Mouse (Mus musculus) liver, embryonic 12.5 days (tissue): ENCODE measurements around the gene 1700037H04Rik. TPM values are rescaled to one million over a fixed set of nuclear protein-coding genes. Genes with fewer than 3 reads are reported as not detected.

ENCODE experiments used
- ATAC-seq: fragments of 200-750 bp; cut with Nextera tagmentation; 2 replicates; pipeline ENCODE4 v1.8.0; 2017; ENCODE audit warnings: moderate number of reproducible peaks, mild to moderate bottlenecking, moderate library complexity
- H3K27ac ChIP-seq: fragments of 300-500 bp; sonication (generic); 2 replicates; pipeline ENCODE4 v1.5.1; 2016; ENCODE audit warnings: mild to moderate bottlenecking
- H3K27me3 ChIP-seq: fragments of 300-500 bp; sonication (generic); replicated peaks from 2 replicates; pipeline ENCODE4 v1.6.1; 2016; ENCODE audit warnings: mild to moderate bottlenecking, moderate library complexity
- H3K36me3 ChIP-seq: fragments of 300-500 bp; sonication (generic); 2 replicates; pipeline ENCODE4 v1.6.1; 2016; ENCODE audit warnings: mild to moderate bottlenecking, moderate library complexity
- H3K4me1 ChIP-seq: fragments of 300-500 bp; sonication (generic); 2 replicates; pipeline ENCODE4 v1.6.1; 2016
- H3K4me2 ChIP-seq: fragments of 300-500 bp; sonication (generic); 2 replicates; pipeline ENCODE4 v1.6.1; 2016; ENCODE audit warnings: mild to moderate bottlenecking, moderate library complexity
- H3K4me3 ChIP-seq: fragments of 300-500 bp; sonication (generic); 2 replicates; pipeline ENCODE4 v1.5.1; 2016; ENCODE audit warnings: mild to moderate bottlenecking, moderate library complexity
- H3K9ac ChIP-seq: fragments of 300-500 bp; sonication (generic); 2 replicates; pipeline ENCODE4 v1.6.1; 2016; ENCODE audit warnings: mild to moderate bottlenecking, moderate library complexity
- H3K9me3 ChIP-seq: fragments of 300-500 bp; sonication (generic); replicated peaks from 2 replicates; pipeline ENCODE4 v1.6.1; 2016; ENCODE audit warnings: mild to moderate bottlenecking, moderate library complexity
- WGBS: fragments of 180-500 bp; shearing (Covaris S2); methylation state at CpG from one replicate; pipeline ENCODE4 v1.1.7; 2016; ENCODE audit not compliant: insufficient replicate concordance; 5-methylcytosine and 5-hydroxymethylcytosine counted together
- polyA plus RNA-seq: library from polyadenylated mRNA; unstranded; fragments of >200 nt; fragmentation: Nextera tagmentation; extraction: Ambion mirVana; gene quantifications from 2 replicates; pipeline ENCODE4 v1.2.1, GENCODE M21; 2016

Gene 1700037H04Rik
- polyA plus RNA-seq, 1 experiment from 2014 or later = 131 TPM

- 3% methylated on average over 17 of the region's 17 CpGs for WGBS
- H3K4me1 ChIP-seq = peaks cover 43% of the 10 kb centered on the region
- peak overlapping the region; percentile 83 for H3K4me3 ChIP-seq
- H3K36me3 ChIP-seq = peaks cover 23% of the 10 kb centered on the region
- H3K27me3 ChIP-seq = no peaks in the 10 kb centered on the region
- H3K27ac ChIP-seq = peak overlapping the region; percentile 92
- H3K9ac ChIP-seq = peak overlapping the region; percentile 81
- ATAC-seq = no peak
- no peaks in the 10 kb centered on the region for H3K9me3 ChIP-seq
- H3K4me2 ChIP-seq = peak overlapping the region; percentile 92
Observed at GRCm38 (mm10) chr2:131160671-131161111, 810 bp upstream of the 1700037H04Rik start.

GRCm38 (mm10) chr2:131159491-131159910 is 380 bp downstream of the 1700037H04Rik start:
- Histone ChIP-seq H3K4me1 (peaks cover 55% of the 10 kb centered on the region), H3K4me2 (peak overlapping the region; percentile 87), H3K9ac (peak overlapping the region; percentile 90), H3K27ac (peak overlapping the region; percentile 96), H3K36me3 (peaks cover 35% of the 10 kb centered on the region), H3K9me3 (no peaks in the 10 kb centered on the region), H3K27me3 (no peaks in the 10 kb centered on the region), H3K4me3 (peak overlapping the region; percentile 83)
- peak; percentile 88 for ATAC-seq
- WGBS = 0% methylated on average over 18 of the region's 18 CpGs

GRCm38 (mm10) chr2:131156987-131157386 is 2.9 kb downstream of the 1700037H04Rik start:
- peak overlapping the region; percentile 87 for H3K4me2 ChIP-seq
- no peak overlapping the region for H3K4me3 ChIP-seq
- H3K27ac ChIP-seq = peak overlapping the region; percentile 96

DNA sequence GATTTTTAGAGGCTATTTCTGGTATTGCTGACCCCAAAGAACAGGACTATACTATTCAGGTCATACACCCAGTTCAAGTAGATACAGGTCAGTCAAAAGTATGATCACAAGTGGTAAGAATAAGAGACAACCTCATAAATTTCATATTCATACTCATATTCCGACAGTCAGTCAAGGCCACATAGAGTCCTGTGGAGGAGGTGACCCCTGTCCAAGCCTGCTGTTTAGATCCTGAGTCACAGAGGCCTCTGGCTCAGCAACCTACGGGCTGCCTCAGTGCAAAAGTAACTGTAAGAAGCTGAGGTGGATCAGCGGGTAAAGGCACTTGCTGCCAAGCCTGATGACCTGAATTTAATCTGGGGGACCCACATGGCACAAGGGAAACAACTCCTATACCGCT is 5.8 kb downstream of the 1700037H04Rik start:
- no peak overlapping the region for H3K9ac ChIP-seq
- ATAC-seq = no peak
- WGBS = 84% methylated on average over 4 of the region's 4 CpGs
- H3K27me3 ChIP-seq = no peaks in the 10 kb centered on the region
- peaks cover 89% of the 10 kb centered on the region for H3K4me1 ChIP-seq
- peak overlapping the region; percentile 85; the same call in 1 of the 2 replicates for H3K27ac ChIP-seq
- no peak overlapping the region for H3K4me2 ChIP-seq
- peaks cover 88% of the 10 kb centered on the region for H3K36me3 ChIP-seq
- no peaks in the 10 kb centered on the region for H3K9me3 ChIP-seq
- no peak overlapping the region for H3K4me3 ChIP-seq

More at GRCm38 (mm10) chr2:131156987-131157386, 2.9 kb downstream of the 1700037H04Rik start:
- ATAC-seq = no peak
- H3K4me1 ChIP-seq = peaks cover 80% of the 10 kb centered on the region
- 91% methylated on average over 7 of the region's 7 CpGs for WGBS
- H3K9ac ChIP-seq = peak overlapping the region; percentile 90
- H3K9me3 ChIP-seq = no peaks in the 10 kb centered on the region
- peaks cover 59% of the 10 kb centered on the region for H3K36me3 ChIP-seq
- H3K27me3 ChIP-seq = no peaks in the 10 kb centered on the region

DNA sequence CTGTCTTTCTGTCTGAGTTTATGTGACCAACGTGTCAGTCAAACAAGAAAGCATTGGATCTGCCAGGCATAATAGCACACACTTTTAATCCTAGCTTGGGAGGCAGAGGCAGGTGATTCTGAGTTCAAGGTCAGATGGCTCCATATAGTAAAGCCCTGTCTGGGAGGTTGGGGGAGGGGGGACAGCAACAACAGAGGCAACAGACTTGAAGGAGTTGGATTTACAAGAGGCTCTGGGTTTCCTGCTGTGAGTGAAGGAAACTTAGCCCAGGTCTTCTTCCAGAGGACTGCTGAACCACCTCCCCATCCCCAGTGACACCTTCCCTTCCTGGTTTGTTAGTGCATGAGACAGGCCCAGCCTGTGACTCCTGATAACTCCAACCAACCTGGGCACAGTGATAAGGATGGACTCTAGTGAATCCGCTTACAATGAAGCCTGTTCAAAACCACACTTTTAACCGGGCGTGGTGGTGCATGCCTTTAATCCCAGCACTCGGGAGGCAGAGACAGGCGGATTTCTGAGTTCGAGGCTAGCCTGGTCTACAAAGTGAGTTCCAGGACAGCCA is 7.6 kb downstream of the 1700037H04Rik start:
- peaks cover 98% of the 10 kb centered on the region for H3K36me3 ChIP-seq
- H3K9me3 ChIP-seq = no peaks in the 10 kb centered on the region
- H3K4me1 ChIP-seq = peaks cover 81% of the 10 kb centered on the region
- peak; percentile 96 for ATAC-seq
- no peak overlapping the region for H3K4me3 ChIP-seq
- WGBS = 43% methylated on average over 7 of the region's 7 CpGs
- peak overlapping the region; percentile 85 for H3K27ac ChIP-seq
- H3K9ac ChIP-seq = peak overlapping the region; percentile 53
- no peaks in the 10 kb centered on the region for H3K27me3 ChIP-seq
- H3K4me2 ChIP-seq = peak overlapping the region; percentile 48

GRCm38 (mm10) chr2:131149254-131149578 is 10.7 kb downstream of the 1700037H04Rik start:
- Histone ChIP-seq H3K36me3 (peaks cover 98% of the 10 kb centered on the region), H3K9me3 (no peaks in the 10 kb centered on the region), H3K4me3 (no peak overlapping the region), H3K9ac (no peak overlapping the region), H3K4me1 (peaks cover 68% of the 10 kb centered on the region), H3K4me2 (no peak overlapping the region), H3K27me3 (no peaks in the 10 kb centered on the region), H3K27ac (no peak overlapping the region; the same call in 1 of the 2 replicates)
- WGBS = 92% methylated on average over 3 of the region's 3 CpGs
- ATAC-seq = no peak

- Histone ChIP-seq H3K4me2 (no peak overlapping the region), H3K9me3 (no peaks in the 10 kb centered on the region), H3K27ac (0 out of 2 replicates have a peak overlapping the region, but pooled peaks have one; percentile 15), H3K4me3 (no peak overlapping the region), H3K4me1 (peaks cover 61% of the 10 kb centered on the region), H3K27me3 (no peaks in the 10 kb centered on the region), H3K9ac (no peak overlapping the region), H3K36me3 (peaks cover 97% of the 10 kb centered on the region)
- 86% methylated on average over 8 of the region's 8 CpGs for WGBS
- ATAC-seq = no peak
Observed at GRCm38 (mm10) chr2:131148353-131149253, 11.3 kb downstream of the 1700037H04Rik start.

GRCm38 (mm10) chr2:131147043-131147365 is 12.9 kb downstream of the 1700037H04Rik start:
- 0 out of 2 replicates have a peak overlapping the region, but pooled peaks have one; percentile 26 for H3K27ac ChIP-seq
- H3K4me1 ChIP-seq = peaks cover 59% of the 10 kb centered on the region
- H3K4me2 ChIP-seq = no peak overlapping the region
- H3K9ac ChIP-seq = no peak overlapping the region
- no peaks in the 10 kb centered on the region for H3K9me3 ChIP-seq
- no peaks in the 10 kb centered on the region for H3K27me3 ChIP-seq
- no peak for ATAC-seq
- no peak overlapping the region for H3K4me3 ChIP-seq
- H3K36me3 ChIP-seq = peaks cover 94% of the 10 kb centered on the region
- WGBS = 93% methylated on average over 8 of the region's 8 CpGs

- ATAC-seq = no peak
- no peaks in the 10 kb centered on the region for H3K27me3 ChIP-seq
- H3K4me1 ChIP-seq = peaks cover 59% of the 10 kb centered on the region
- H3K4me2 ChIP-seq = no peak overlapping the region
- peaks cover 94% of the 10 kb centered on the region for H3K36me3 ChIP-seq
- H3K4me3 ChIP-seq = no peak overlapping the region
- H3K27ac ChIP-seq = peak overlapping the region; percentile 15; the same call in 1 of the 2 replicates
- no peak overlapping the region for H3K9ac ChIP-seq
- H3K9me3 ChIP-seq = no peaks in the 10 kb centered on the region
- WGBS = 76% methylated on average over 21 of the region's 21 CpGs
Observed at GRCm38 (mm10) chr2:131146193-131147042, 13.5 kb downstream of the 1700037H04Rik start.

DNA sequence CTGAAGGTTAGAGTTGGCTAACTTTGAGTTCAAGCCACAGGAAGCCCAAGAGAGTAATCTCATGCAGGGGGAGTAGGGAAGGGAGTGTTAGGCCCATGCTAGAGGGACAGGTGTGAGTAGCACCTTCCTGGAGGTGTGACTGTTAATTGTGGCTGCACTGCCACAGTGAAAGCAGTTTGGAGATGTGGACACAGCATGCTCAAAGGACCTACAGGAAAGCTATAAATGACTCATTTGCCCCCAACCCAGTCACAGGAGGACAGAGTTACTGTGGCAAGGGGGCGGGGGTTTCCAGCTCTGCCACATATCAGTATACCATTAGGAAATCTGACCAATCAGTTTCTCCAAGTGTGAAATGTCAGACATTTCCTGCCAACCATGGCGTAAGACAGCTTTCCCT is 14.3 kb downstream of the 1700037H04Rik start:
- H3K4me1 ChIP-seq = peaks cover 59% of the 10 kb centered on the region
- no peak overlapping the region for H3K4me2 ChIP-seq
- no peaks in the 10 kb centered on the region for H3K9me3 ChIP-seq
- no peak for ATAC-seq
- 78% methylated on average over 2 of the region's 2 CpGs for WGBS
- no peak overlapping the region for H3K4me3 ChIP-seq
- no peak overlapping the region for H3K9ac ChIP-seq
- H3K36me3 ChIP-seq = peaks cover 92% of the 10 kb centered on the region
- H3K27me3 ChIP-seq = no peaks in the 10 kb centered on the region
- no peak overlapping the region; the same call in 1 of the 2 replicates for H3K27ac ChIP-seq

- no peaks in the 10 kb centered on the region for H3K27me3 ChIP-seq
- 70% methylated on average over 13 of the region's 13 CpGs for WGBS
Observed at GRCm38 (mm10) chr2:131145121-131145520, 14.8 kb downstream of the 1700037H04Rik start.

More at GRCm38 (mm10) chr2:131145121-131145520, 14.8 kb downstream of the 1700037H04Rik start:
- Histone ChIP-seq H3K4me3 (no peak overlapping the region), H3K9ac (no peak overlapping the region), H3K27ac (no peak overlapping the region; the same call in 1 of the 2 replicates), H3K4me1 (peaks cover 59% of the 10 kb centered on the region), H3K4me2 (no peak overlapping the region), H3K9me3 (no peaks in the 10 kb centered on the region), H3K36me3 (peaks cover 91% of the 10 kb centered on the region)
- ATAC-seq = no peak
